Mouse (Mus musculus) bone marrow, adult 2 months (tissue): ENCODE data around the gene Bpgm.

Experiments used
- CTCF ChIP-seq: fragments of 200-500 bp; IDR thresholded peaks from 2 replicates; pipeline ENCODE4 v1.5.1; 2011; ENCODE audit warnings: low read length, control low read depth; ENCODE audit not compliant: control insufficient read depth, insufficient read depth
- POLR2A ChIP-seq: fragments of 200-500 bp; IDR thresholded peaks from 2 replicates; pipeline ENCODE4 v1.6.1; 2011; ENCODE audit warnings: low read depth, mild to moderate bottlenecking, control low read depth, low read length, borderline replicate concordance; ENCODE audit not compliant: control insufficient read depth

DNA sequence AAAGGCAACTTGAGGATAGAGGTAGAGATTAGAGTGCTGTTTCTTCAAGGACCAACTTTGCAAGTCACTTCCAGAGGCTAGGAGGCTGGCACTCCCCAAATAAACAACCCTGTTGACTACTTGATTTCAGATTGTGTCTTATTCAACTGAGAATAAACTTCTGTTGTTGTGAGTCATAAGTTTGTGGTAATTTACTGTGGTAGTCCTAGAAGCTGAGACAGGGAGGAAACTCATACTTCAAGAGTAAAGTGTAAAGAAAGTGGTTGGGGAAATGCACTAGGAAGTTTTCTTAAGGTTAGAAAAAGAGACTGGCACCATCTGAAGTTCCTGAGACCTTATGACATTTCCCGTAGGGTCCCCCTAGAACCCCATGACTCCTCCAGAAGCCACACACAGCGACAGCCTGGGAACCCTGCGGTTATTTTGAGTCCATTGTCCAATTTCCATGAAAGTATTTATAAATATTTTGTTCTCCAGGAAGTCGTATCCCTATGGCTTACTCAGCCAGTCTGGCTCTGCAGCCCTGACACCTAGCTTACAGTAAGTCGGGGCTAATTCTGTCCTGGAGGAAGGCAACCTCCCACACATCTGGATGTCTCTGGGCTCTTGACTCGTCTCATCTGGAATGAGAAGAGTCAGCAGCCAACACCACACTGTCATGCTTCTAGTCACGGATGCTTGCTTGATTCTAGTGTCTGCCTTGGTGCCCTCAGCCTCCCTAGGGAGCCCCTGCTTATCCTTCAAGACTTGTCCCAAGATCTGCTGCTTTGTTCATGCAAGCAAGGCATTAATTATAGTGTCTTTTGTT is 22.8 kb upstream of the Bpgm start:
- no peak for TF ChIP-seq CTCF
- TF ChIP-seq POLR2A: no peak
